ENCODE assay signal across 23 mouse cellular contexts in genomic region chr2:163443543-163443942, GRCm38 (mm10). TPM values are rescaled to one million over a fixed set of nuclear protein-coding genes. Genes with fewer than 3 reads are reported as not detected.
A peak's percentile ranks its signal among the peaks of the same experiment; 100 is the strongest.
DNase-seq lines count a peak whose midpoint lies in the region; ATAC-seq and TF ChIP-seq lines count a peak whose summit lies in the region.
"Had no signal": no experiment of that assay in that cellular context is flagged by ENCODE, and none has a peak within 500 bp of the region (broad histone marks: within the 10 kb centered on the region; RNA-seq: fewer than 3 reads in every experiment).

No protein-coding gene starts in this region.

- peaks cover 10% of the 10 kb centered on the region for H3K27me3 ChIP-seq in E14TG2a.4 (ENCODE audit: insufficient read depth, low read length)
- peaks cover 45% of the 10 kb centered on the region for H3K27me3 ChIP-seq in liver, embryonic 12.5 days (replicated peaks)
- H3K27me3 ChIP-seq: hindbrain, embryonic 13.5 days had no signal

- no peaks in the 10 kb centered on the region for H3K36me3 ChIP-seq in E14TG2a.4 (ENCODE audit: insufficient read depth, low read length)
- no peaks in the 10 kb centered on the region for H3K36me3 ChIP-seq in liver, embryonic 12.5 days
- H3K36me3 ChIP-seq: limb, embryonic 10.5 days had no signal

- no peak for TF ChIP-seq CTCF in E14TG2a.4 (conservative IDR thresholded peaks at IDR 0.05; ENCODE audit: low read length)

- WGBS in liver, embryonic 12.5 days (ENCODE audit: insufficient replicate concordance): 44% methylated on average over 6 of the region's 6 CpGs

- no peak overlapping the region for H3K9ac ChIP-seq in liver, embryonic 12.5 days
- H3K9ac ChIP-seq: lung, embryonic 14.5 days had no signal

- H3K9me3 ChIP-seq in E14TG2a.4 (ENCODE audit: low read length): no peaks in the 10 kb centered on the region
- no peaks in the 10 kb centered on the region for H3K9me3 ChIP-seq in liver, embryonic 12.5 days (replicated peaks)
- H3K9me3 ChIP-seq: hindbrain, embryonic 13.5 days; limb, embryonic 10.5 days had no signal

- intact Hi-C loops in heart, postnatal 25 days (cut with DNase I): no loop called here
- intact Hi-C loops in left cerebral cortex, postnatal 36 days (cut with DNase I): no loop called here

- DNase-seq in heart, adult 18-20 months: peak; percentile 74 to 80
- no peak for DNase-seq in heart, postnatal 25 days (ENCODE audit: low spot score)
- DNase-seq in MN1 (ENCODE audit: low spot score): peak; percentile 27
- peak; percentile 90 for DNase-seq in cerebellum, adult 9-11 months
- DNase-seq in left cerebral cortex, postnatal 36 days (ENCODE audit: low spot score in 2 of 2): no peak
- DNase-seq in left cerebral cortex, adult 11 months (ENCODE audit: low spot score): no peak
- DNase-seq: adrenal gland, adult 8-10 months; embryo, embryonic 11 days; lung, embryonic 14.5 days; midbrain, embryonic 14.5 days; thymus, adult 18-20 months had no signal

- no peak overlapping the region for H3K4me2 ChIP-seq in liver, embryonic 12.5 days
- H3K4me2 ChIP-seq: hindbrain, embryonic 13.5 days; liver, embryonic 11.5 days; lung, embryonic 14.5 days had no signal

- peaks cover 45% of the 10 kb centered on the region for H3K4me1 ChIP-seq in E14TG2a.4 (replicated peaks; ENCODE audit: low read depth, low read length)
- no peaks in the 10 kb centered on the region for H3K4me1 ChIP-seq in liver, embryonic 12.5 days

- H3K4me3 ChIP-seq in E14TG2a.4 (replicated peaks; ENCODE audit: low read length): peak overlapping the region; percentile 43
- no peak overlapping the region for H3K4me3 ChIP-seq in liver, embryonic 12.5 days
- H3K4me3 ChIP-seq: hindbrain, embryonic 13.5 days; limb, embryonic 10.5 days; myocyte had no signal

- ATAC-seq in liver, embryonic 12.5 days: no peak

- H3K27ac ChIP-seq in liver, embryonic 12.5 days: no peak overlapping the region
- H3K27ac ChIP-seq: hindbrain, embryonic 13.5 days; limb, embryonic 10.5 days had no signal

RNA-seq across cellular contexts. Expression of gene Gdap1l1, which starts 5.3 kb away (rescaled TPM):
- total RNA-seq in heart, adult 18-20 months (2021): not detected
- not detected for total RNA-seq in heart, postnatal 25 days (2021)
- 10 to 100 TPM; 72.6 to 73.9 TPM for total RNA-seq in left cerebral cortex, postnatal 36 days (2021)
- 0.19 and 0.36 TPM in 2 replicates for polyA plus RNA-seq in liver, embryonic 12.5 days (2016; fragmentation: Nextera tagmentation; extraction: Ambion mirVana)
- total RNA-seq: granulocyte monocyte progenitor cell, adult 5-6 weeks; MEL; neutrophil, adult 5-6 weeks had no signal

RNA-seq across cellular contexts. Expression of gene Oser1, which starts 19.0 kb away (rescaled TPM):
- total RNA-seq in heart, adult 18-20 months (2021): 10 to 100 TPM; 17.5 to 30.0 TPM
- 10 to 100 TPM; 21.0 to 21.6 TPM for total RNA-seq in heart, postnatal 25 days (2021)
- 10 to 100 TPM; 24.3 to 25.0 TPM for total RNA-seq in left cerebral cortex, postnatal 36 days (2021)
- polyA plus RNA-seq in liver, embryonic 12.5 days (2016; fragmentation: Nextera tagmentation; extraction: Ambion mirVana): 41.3 and 43.0 TPM in 2 replicates

RNA-seq across cellular contexts. Expression of gene Fitm2, which starts 28.9 kb away (rescaled TPM):
- 100 to 1,000 TPM; 203 to 216 TPM for total RNA-seq in heart, adult 18-20 months (2021)
- total RNA-seq in heart, postnatal 25 days (2021): 100 to 1,000 TPM; 174 to 182 TPM
- 10 to 100 TPM; 18.8 to 19.3 TPM for total RNA-seq in left cerebral cortex, postnatal 36 days (2021)
- 6.7 and 7.0 TPM in 2 replicates for polyA plus RNA-seq in liver, embryonic 12.5 days (2016; fragmentation: Nextera tagmentation; extraction: Ambion mirVana)

RNA-seq across cellular contexts. Expression of gene Jph2, which starts 45.8 kb away (rescaled TPM):
- total RNA-seq in heart, adult 18-20 months (2021): 100 to 1,000 TPM; 393 to 402 TPM
- total RNA-seq in heart, postnatal 25 days (2021): 100 to 1,000 TPM; 374 to 418 TPM
- total RNA-seq in left cerebral cortex, postnatal 36 days (2021): under 1 TPM; 0.49 to 0.59 TPM
- 0.12 and 0.16 TPM in 2 replicates for polyA plus RNA-seq in liver, embryonic 12.5 days (2016; fragmentation: Nextera tagmentation; extraction: Ambion mirVana)
- total RNA-seq: granulocyte monocyte progenitor cell, adult 5-6 weeks; neutrophil, adult 5-6 weeks had no signal

RNA-seq across cellular contexts. Expression of gene R3hdml, which starts 48.6 kb away (rescaled TPM):
- total RNA-seq in heart, adult 18-20 months (2021): not detected
- not detected for total RNA-seq in heart, postnatal 25 days (2021)
- total RNA-seq in left cerebral cortex, postnatal 36 days (2021): not detected
- polyA plus RNA-seq in liver, embryonic 12.5 days (2016; fragmentation: Nextera tagmentation; extraction: Ambion mirVana): not detected in 2 replicates
- total RNA-seq: adrenal gland, adult 8-10 months; granulocyte monocyte progenitor cell, adult 5-6 weeks; left cerebral cortex, adult 18-20 months; MEL; neutrophil, adult 5-6 weeks had no signal
- polyA plus RNA-seq: forebrain, embryonic 11.5 days; hindbrain, embryonic 13.5 days; limb, embryonic 10.5 days; liver, embryonic 11.5 days; lung, embryonic 14.5 days; midbrain, embryonic 14.5 days; stomach, embryonic 14.5 days had no signal

Comparison
In these comparisons a context has a peak if more than half of its experiments do, and no peak if none do; other contexts are left out.
1. DNase-seq: peak in heart, adult 18-20 months (2 of 2), MN1 (single experiment) and cerebellum, adult 9-11 months (single experiment); none in heart, postnatal 25 days (single experiment), left cerebral cortex, postnatal 36 days (0 of 2) and left cerebral cortex, adult 11 months (single experiment).
2. RNA of gene Gdap1l1, which starts 5.3 kb away (total RNA-seq): 72.6 to 73.9 TPM in left cerebral cortex, postnatal 36 days; not detected in heart, postnatal 25 days and not detected in heart, adult 18-20 months; every median in the first group is over 10 times any median in the second.
3. RNA of gene Fitm2, which starts 28.9 kb away (total RNA-seq): 203 to 216 TPM in heart, adult 18-20 months and 174 to 182 TPM in heart, postnatal 25 days; 18.8 to 19.3 TPM in left cerebral cortex, postnatal 36 days; every median in the first group is over 4 times any median in the second.